Mouse (Mus musculus) stomach, postnatal 0 days (tissue): Measurements from ENCODE around the gene Ppil1.

Experiments
- CTCF ChIP-seq: IDR thresholded peaks from 2 replicates; pipeline ENCODE4 v1.5.1; 2016; ENCODE audit warnings: antibody characterized with exemption, low read depth, mild to moderate bottlenecking, moderate library complexity
- EP300 ChIP-seq: optimal IDR thresholded peaks from 2 replicates; pipeline ENCODE3; 2016; ENCODE audit warnings: antibody characterized with exemption

DNA sequence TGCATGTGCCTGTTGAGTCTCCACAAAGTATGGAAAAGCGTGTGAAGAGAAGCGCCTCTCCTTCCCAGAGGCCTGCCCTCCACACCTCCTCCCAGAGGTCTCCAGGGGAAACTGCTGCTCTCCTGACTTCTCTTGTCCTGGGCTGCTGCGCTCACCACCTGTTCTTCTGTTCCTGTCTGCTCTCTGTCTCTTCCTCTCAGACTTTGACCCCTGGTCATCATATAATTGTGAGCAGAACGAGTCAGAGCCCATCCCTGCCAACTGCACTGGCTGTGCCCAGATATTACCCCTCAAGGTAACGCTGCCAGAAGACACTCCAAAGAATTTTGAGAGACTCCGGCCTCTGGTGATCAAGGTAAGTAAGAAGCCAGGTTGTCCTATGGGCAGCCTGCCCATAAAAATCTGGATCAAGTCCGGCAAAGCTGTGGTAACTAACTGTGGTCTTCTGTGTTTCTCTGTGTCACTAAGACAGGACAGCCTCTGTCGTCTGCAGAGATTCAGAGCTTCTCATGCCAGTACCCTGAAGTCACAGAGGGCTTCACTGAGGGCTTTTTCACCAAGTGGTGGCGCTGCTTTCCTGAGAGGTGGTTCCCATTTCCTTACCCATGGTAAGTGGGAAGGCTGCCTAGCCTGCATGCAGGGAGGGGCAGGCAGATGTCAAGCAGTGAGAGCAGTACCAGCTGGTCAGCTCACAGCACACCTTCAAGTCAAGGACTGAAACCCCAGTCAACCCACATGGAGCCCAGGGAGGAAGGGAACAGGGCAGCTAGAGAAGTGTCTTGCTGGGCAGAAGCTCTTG, 30.0 kb upstream of the Ppil1 start:
- peak; percentile 57 for TF ChIP-seq CTCF
- no peak for TF ChIP-seq EP300
